Mouse (Mus musculus): ENCODE measurements around the gene Dnajc9.

The Dnajc9 gene

DNA sequence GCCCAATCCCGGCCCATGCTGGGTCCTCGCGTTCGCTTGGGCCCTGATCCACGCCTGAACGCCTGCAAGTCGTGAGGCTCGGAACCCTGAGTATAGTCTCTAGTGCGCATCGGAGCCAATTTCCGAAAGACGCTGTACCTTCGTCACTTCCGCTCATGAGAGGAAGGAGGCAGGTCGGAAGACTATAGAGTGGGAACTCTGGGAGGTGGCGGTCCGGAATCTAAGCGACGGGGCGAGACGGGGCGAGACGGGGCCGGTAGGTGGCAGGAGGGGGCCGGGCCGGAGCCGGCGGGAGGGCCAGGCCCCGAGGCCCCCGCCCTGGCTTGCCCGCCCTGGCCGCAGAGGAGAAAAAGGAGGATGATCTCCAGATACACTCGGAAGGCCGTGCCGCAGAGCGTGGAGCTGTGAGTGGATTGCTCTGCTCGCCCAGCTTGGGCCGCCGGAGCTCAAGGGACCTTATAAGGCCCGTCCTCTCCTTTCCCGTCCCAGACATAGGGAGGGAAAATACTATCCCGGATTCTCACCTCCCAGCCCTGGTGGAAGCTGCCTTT, 40.6 kb downstream of the Dnajc9 start, which contains the start of the genes Ecd and Fam149b:
Ecd (minus strand) TSS at position 131 of the 551 bp plus-strand sequence.
Fam149b (plus strand) TSS at position 172 of the 551 bp plus-strand sequence.
- DNase-seq: peak; percentile 90 to 93

DNA sequence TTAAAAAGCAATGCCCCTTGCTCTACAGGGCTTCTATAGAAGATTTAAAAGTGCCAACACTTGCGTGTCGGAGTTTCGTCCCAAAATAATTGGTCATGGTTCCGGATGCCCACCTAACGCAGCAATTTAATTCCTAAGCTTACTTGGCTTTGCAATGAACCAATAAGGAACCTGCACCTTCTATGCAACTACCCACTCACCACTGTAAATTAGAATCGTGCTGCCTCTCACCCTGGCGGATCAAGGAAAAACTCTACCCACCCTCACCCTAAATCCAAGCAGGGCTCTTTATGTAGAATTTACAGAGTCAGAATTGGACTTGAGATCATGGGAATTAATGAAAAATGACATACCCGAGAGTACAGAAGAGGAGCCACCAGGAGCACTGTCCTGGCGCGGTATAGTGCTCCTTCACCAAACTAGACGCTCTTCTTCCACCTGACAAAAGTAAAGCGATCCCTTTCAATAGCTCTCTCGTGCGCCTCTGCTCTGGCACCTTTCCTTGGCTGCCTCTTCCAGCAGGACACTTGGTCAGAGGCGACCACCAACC, 41.2 kb downstream of the Dnajc9 start:
- peak in 1 of 2 experiments; percentile 7 for DNase-seq

DNA sequence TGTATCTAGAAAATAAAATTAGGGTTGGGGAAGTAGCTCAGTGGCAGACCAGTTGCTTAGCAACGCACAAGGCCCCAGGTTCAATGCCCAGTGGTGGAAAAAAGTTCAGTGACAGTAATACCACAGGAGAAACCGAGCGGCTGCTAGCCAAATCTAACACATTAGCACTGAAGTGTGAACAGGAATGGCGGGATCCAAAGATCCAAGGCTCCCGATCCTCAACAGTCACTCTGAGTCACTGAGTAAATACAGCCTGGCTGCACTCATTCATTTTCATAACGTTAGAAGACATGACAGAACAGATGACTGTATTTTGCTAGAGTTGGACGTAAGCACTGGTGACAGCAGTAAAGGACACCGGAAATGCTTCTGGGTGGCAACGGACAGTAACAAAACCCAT, 42.8 kb downstream of the Dnajc9 start:
- peak in 1 of 2 experiments; percentile 7 for DNase-seq

DNA sequence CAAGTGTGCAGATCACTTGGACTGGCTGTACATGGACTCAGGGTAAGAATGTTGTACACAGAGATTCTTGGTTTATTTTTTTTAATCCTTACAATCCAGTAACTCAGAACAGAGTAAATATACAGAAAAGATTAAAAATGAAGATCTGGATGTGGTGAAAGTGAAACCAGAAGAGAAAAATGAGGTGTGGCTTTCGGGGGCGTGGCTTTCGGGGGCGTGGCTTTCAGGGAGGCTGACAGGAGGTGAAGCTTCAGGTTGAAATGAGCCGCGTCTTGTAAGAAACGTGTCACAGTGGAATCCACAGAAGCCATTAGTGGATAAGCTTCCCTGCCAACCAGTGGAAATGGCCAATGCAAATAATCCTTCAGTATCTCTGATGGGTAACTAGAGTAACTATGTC, 47.8 kb downstream of the Dnajc9 start:
- DNase-seq: no peak

DNA sequence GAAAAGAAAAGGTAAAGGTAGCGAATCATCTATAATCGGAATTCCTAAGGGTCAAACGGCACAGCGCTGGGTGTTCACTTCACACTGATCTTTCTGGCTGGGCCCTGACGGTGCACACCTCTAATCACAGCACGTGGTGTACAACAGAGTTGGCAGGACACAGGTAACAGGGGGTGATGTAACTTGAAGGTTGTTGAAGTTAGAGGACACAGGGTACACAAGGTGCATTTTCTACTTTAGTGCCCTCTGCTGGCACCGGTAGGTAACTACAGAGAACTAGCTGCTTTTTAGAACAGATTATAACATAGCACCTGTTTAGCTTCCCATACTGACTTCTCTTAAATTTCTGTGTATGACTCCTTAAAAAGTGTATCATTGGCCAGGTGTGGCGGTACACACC, 48.6 kb downstream of the Dnajc9 start:
- DNase-seq: peak; percentile 36 to 41

DNA sequence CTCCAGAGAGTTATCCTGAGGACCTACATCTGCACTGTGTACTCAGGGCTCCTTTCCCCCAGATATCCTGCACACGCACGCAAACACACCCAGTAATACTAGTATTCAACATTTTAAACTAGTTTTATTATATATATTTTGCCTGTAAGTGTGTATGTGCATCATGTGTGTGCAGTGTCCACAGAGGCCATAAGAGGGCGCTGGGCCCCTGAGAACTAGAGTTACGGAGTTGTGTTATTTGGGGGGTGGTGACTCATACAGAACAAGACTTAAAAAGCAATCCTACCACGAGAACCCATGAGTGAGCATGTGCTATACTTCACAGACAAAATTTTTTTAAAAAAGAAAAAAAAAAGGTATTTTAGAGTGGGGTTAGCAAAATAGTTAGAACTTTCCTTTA, 49.3 kb downstream of the Dnajc9 start:
- DNase-seq: no peak
